9 mouse cellular contexts compared by ENCODE assay signal in the genomic region with DNA sequence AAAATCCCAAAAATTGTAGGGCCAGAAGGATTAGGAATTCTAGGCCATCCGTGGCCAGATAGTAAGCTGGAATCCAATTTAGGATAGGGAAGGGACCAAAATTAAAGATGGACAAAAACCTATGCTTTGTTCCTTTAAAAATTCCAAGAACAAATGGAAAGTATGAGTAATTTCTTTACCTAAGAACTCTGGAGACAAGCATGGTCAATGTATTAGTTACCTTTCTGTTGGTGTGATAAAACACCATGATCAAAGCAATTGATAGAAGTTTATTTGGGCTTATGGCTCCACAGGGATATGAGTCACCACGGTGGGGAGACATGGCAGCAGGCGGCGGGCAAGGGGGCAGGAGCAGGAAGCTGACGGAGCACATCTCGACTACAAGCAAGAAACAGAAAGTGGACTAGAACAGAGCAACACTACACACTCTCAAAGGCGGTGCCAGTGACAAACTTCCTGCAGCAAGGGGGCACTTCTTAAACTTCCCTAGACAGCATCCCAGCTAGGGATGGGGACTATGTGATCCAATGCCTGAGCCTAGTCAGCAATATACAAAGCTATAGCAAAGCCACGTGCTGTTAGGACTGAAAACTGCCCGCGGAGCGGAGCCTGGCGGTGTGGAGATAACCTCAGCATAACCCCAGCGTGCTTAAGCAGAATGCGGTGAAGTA. TPM values are rescaled to one million over a fixed set of nuclear protein-coding genes. Genes with fewer than 3 reads are reported as not detected.
A peak's percentile ranks its signal among the peaks of the same experiment; 100 is the strongest.
DNase-seq lines count a peak whose midpoint lies in the region; ATAC-seq and TF ChIP-seq lines count a peak whose summit lies in the region.
"Had no signal": no experiment of that assay in that cellular context is flagged by ENCODE, and none has a peak within 500 bp of the region (broad histone marks: within the 10 kb centered on the region; RNA-seq: fewer than 3 reads in every experiment).

No protein-coding gene starts in this region.

- H3K4me1 ChIP-seq in liver, embryonic 11.5 days (replicated peaks; ENCODE audit: control insufficient read depth, insufficient read depth, low read length), result peaks cover 42% of the 10 kb centered on the region

- H3K4me3 ChIP-seq in gastrocnemius, adult 2 months, result peak overlapping the region; percentile 62
- peak overlapping the region; percentile 23; the same call in 1 of the 2 replicates for H3K4me3 ChIP-seq in liver, embryonic 11.5 days (ENCODE audit: low read depth, low read length)
- H3K4me3 ChIP-seq: limb, embryonic 13.5 days had no signal

- H3K27ac ChIP-seq in gastrocnemius, adult 2 months, result peak overlapping the region; percentile 88
- peak overlapping the region; percentile 76 for H3K27ac ChIP-seq in liver, embryonic 11.5 days (ENCODE audit: low read depth, low read length)
- H3K27ac ChIP-seq: limb, embryonic 13.5 days had no signal

- H3K36me3 ChIP-seq in liver, embryonic 11.5 days (ENCODE audit: control insufficient read depth, insufficient read depth, low read length), result no peaks in the 10 kb centered on the region
- H3K36me3 ChIP-seq: limb, embryonic 13.5 days had no signal

- no peak for TF ChIP-seq POLR2A in brain, embryonic 14.5 days (IDR thresholded peaks at IDR 0.05; ENCODE audit: borderline replicate concordance, extremely low read depth, insufficient read depth, insufficient read length, poor library complexity, severe bottlenecking)

- WGBS in liver, embryonic 11.5 days, result 36% methylated on average over 14 of the region's 14 CpGs

- H3K9me3 ChIP-seq in liver, embryonic 11.5 days (ENCODE audit: control insufficient read depth, low read length), result no peaks in the 10 kb centered on the region
- H3K9me3 ChIP-seq: limb, embryonic 13.5 days had no signal

- H3K9ac ChIP-seq in liver, embryonic 11.5 days (ENCODE audit: low read depth, low read length), result peak overlapping the region; percentile 50
- H3K9ac ChIP-seq: limb, embryonic 13.5 days had no signal

- intact Hi-C loops in gastrocnemius, adult 2 months (cut with DNase I), result no loop called here

- peak; percentile 84 for ATAC-seq in liver, embryonic 11.5 days (replicated peaks; ENCODE audit: low FRiP score)
- ATAC-seq in frontal cortex, adult (ENCODE audit: low TSS enrichment), result no peak

- peak overlapping the region; percentile 53 for H3K4me2 ChIP-seq in liver, embryonic 11.5 days
- H3K4me2 ChIP-seq: limb, embryonic 13.5 days had no signal

- peak; percentile 38 for DNase-seq in gastrocnemius, adult 2 months
- no peak for DNase-seq in gastrocnemius, postnatal 10 days
- peak; percentile 24 for DNase-seq in brain, embryonic 14.5 days (ENCODE audit: low read depth)
- DNase-seq in liver, embryonic 11.5 days (ENCODE audit: low spot score), result peak; percentile 54
- peak; percentile 62 for DNase-seq in spleen, adult 12 weeks (ENCODE audit: low spot score)
- no peak for DNase-seq in testis, postnatal 14 days (ENCODE audit: low spot score)
- DNase-seq in layer of hippocampus, adult 11-12 months (ENCODE audit: low spot score), result no peak

- TF ChIP-seq CTCF in gastrocnemius, adult 2 months (IDR thresholded peaks at IDR 0.05), result peak; percentile 8; the same call in 1 of the 2 replicates
- TF ChIP-seq CTCF in brain, embryonic 14.5 days (IDR thresholded peaks at IDR 0.05; ENCODE audit: borderline replicate concordance, extremely low read depth, insufficient read depth, insufficient read length), result no peak

- no peaks in the 10 kb centered on the region for H3K27me3 ChIP-seq in liver, embryonic 11.5 days (replicated peaks; ENCODE audit: control insufficient read depth, insufficient read depth, low read length)
- H3K27me3 ChIP-seq: limb, embryonic 13.5 days had no signal

RNA-seq across cellular contexts. Expression of gene Fam69a, which starts 26.2 kb away (rescaled TPM):
- 10 to 100 TPM; 19.8 to 26.1 TPM for total RNA-seq in gastrocnemius, adult 2 months (2021)
- 10 to 100 TPM; 51.1 to 65.5 TPM for total RNA-seq in gastrocnemius, postnatal 10 days (2021)
- polyA plus RNA-seq in brain, embryonic 14.5 days (2012; rRNA removed), result 12.9 and 18.9 TPM in 2 replicates
- polyA plus RNA-seq in liver, embryonic 11.5 days (2014; fragmentation: Nextera tagmentation; extraction: Ambion mirVana), result 19.5 and 20.6 TPM in 2 replicates

Comparison
In these comparisons a context has a peak if more than half of its experiments do, and no peak if none do; other contexts are left out.
1. DNase-seq: peak in gastrocnemius, adult 2 months (single experiment), brain, embryonic 14.5 days (single experiment), liver, embryonic 11.5 days (single experiment) and spleen, adult 12 weeks (single experiment); none in gastrocnemius, postnatal 10 days (single experiment), testis, postnatal 14 days (single experiment) and layer of hippocampus, adult 11-12 months (single experiment).